Mouse (Mus musculus): ENCODE data around the gene Mob3b.

DNA sequence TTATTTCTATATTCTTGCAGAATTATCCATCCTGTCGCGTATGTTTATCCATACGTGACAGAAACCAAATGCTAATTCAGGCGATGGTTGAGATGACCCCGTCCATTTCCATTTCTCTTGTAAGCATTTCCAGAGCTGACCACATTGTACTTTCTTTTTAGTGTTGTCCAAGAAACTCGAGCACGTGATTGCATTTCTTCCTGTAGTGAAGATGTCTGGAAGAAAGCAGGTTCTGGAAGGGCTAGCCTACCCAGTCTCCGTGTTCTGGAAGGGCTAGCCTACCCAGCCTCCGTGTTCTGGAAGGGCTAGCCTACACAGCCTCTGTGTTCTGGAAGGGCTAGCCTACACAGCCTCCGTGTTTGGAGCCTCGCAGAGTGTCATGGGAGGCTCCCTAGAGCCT, 33.3 kb downstream of the Mob3b start:
- no peak for TF ChIP-seq CTCF (conservative IDR thresholded peaks at IDR 0.05; ENCODE audit: low read length)
- TF ChIP-seq POU5F1 (IDR thresholded peaks at IDR 0.05; ENCODE audit: borderline replicate concordance, low read length) = no peak
